Mouse (Mus musculus) inflammation-experienced regulatory T-cells, adult 6 months (primary cell): ENCODE data around the gene Prkci. TPM values are rescaled to one million over a fixed set of nuclear protein-coding genes. Genes with fewer than 3 reads are reported as not detected.

Experiments used
- ATAC-seq: one replicate; pipeline ENCODE4 v1.8.0; 2017
- polyA plus RNA-seq, 3 experiments: library from polyadenylated mRNA; unstranded; fragments of 100-300 nt; shearing (Covaris generic); gene quantifications; one replicate each; pipeline ENCODE4 v1.2.1; 2017

The Prkci gene
- polyA plus RNA-seq, 3 experiments from 2014 or later = 1.5 to 2.5 (median 1.8) TPM

GRCm38 (mm10) chr3:30995899-30996687 lies 546 bp downstream of the Prkci start:
- peak; percentile 37 for ATAC-seq

GRCm38 (mm10) chr3:30996688-30997014 lies 1.1 kb downstream of the Prkci start:
- no peak for ATAC-seq

GRCm38 (mm10) chr3:30999401-31000017 lies 4.0 kb downstream of the Prkci start:
- no peak for ATAC-seq

GRCm38 (mm10) chr3:31000018-31000407 lies 4.5 kb downstream of the Prkci start:
- no peak for ATAC-seq

GRCm38 (mm10) chr3:31001048-31001676 lies 5.6 kb downstream of the Prkci start:
- no peak for ATAC-seq

- no peak for ATAC-seq
These were observed 9.0 kb downstream of the Prkci start for GRCm38 (mm10) chr3:31004320-31005209.

GRCm38 (mm10) chr3:31014374-31014773 lies 18.8 kb downstream of the Prkci start:
- no peak for ATAC-seq

- no peak for ATAC-seq
These were observed 20.3 kb downstream of the Prkci start for GRCm38 (mm10) chr3:31015682-31016443.

GRCm38 (mm10) chr3:31016594-31017196 lies 21.1 kb downstream of the Prkci start:
- ATAC-seq = no peak

GRCm38 (mm10) chr3:31017652-31018051 lies 22.1 kb downstream of the Prkci start:
- ATAC-seq = no peak

- ATAC-seq = no peak
These were observed 23.7 kb downstream of the Prkci start for GRCm38 (mm10) chr3:31019287-31019686.

GRCm38 (mm10) chr3:31019793-31020447 lies 24.4 kb downstream of the Prkci start:
- ATAC-seq = no peak

- ATAC-seq = no peak
These were observed 25.1 kb downstream of the Prkci start for GRCm38 (mm10) chr3:31020656-31021055.

GRCm38 (mm10) chr3:31022895-31023436 lies 27.4 kb downstream of the Prkci start:
- no peak for ATAC-seq

GRCm38 (mm10) chr3:31027718-31028117 lies 32.2 kb downstream of the Prkci start:
- no peak for ATAC-seq

GRCm38 (mm10) chr3:31031621-31032020 lies 36.1 kb downstream of the Prkci start:
- ATAC-seq = no peak

GRCm38 (mm10) chr3:31033644-31034043 lies 38.1 kb downstream of the Prkci start:
- no peak for ATAC-seq

GRCm38 (mm10) chr3:31037851-31038250 lies 42.3 kb downstream of the Prkci start:
- no peak for ATAC-seq

GRCm38 (mm10) chr3:31038689-31039088 lies 43.1 kb downstream of the Prkci start:
- no peak for ATAC-seq

- ATAC-seq = no peak
These were observed 47.4 kb downstream of the Prkci start for GRCm38 (mm10) chr3:31042992-31043391.

GRCm38 (mm10) chr3:31047263-31047662 lies 51.7 kb downstream of the Prkci start:
- no peak for ATAC-seq
